Mouse (Mus musculus): ENCODE measurements around the gene Nyap2.

Nyap2 gene

GRCm38 (mm10) chr1:81076831-81077664 is at the start of gene Nyap2:
Nyap2 (plus strand) TSS chr1:81076950.
- no peak for DNase-seq (ENCODE audit: low spot score)

- DNase-seq (ENCODE audit: low spot score) = no peak
Measured at GRCm38 (mm10) chr1:81042907-81043868, 33.6 kb upstream of the Nyap2 start.

DNA sequence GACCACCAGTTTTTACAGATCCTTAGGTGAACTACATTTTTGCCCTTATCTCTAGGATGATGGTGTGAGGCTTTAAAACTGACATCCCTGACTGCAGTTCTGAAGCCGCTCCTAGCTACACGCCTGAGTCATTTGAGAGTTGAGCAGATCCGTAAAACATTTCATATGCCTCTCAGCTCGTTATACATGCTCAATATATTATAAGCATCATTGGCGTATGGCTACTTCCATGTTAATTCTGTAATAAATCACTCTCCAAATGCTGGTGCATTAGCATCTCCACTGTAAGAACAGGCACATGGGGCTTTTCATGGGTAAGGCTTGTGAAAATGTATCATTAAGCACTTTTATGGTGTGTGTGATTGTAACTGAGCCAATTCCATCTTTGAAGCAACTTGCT is 18.4 kb upstream of the Nyap2 start:
- DNase-seq (ENCODE audit: low spot score) = no peak

- no peak for DNase-seq (ENCODE audit: low spot score)
Measured at GRCm38 (mm10) chr1:81058835-81059234, 17.9 kb upstream of the Nyap2 start.

DNA sequence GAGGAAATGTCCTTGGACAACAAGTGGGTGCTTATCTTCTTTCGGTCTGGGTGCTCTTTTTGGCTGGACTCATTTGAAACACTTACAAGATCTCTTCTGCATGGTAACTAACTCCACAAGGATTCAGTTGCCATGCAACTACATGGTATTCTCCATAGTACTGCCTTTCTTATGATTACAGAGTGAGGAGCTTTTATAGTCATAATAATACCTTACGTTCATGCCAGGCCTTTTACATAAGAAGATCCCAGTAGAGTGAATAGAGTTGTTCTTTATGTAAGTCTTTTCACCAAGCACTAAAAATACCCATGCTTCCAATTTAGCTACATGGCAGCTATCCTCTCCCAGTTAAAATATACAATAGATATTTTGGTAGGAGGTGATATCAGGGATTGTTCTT is 13.9 kb upstream of the Nyap2 start:
- DNase-seq (ENCODE audit: low spot score) = no peak

- DNase-seq (ENCODE audit: low spot score) = no peak
Measured at GRCm38 (mm10) chr1:81076259-81076658, 491 bp upstream of the Nyap2 start.

DNA sequence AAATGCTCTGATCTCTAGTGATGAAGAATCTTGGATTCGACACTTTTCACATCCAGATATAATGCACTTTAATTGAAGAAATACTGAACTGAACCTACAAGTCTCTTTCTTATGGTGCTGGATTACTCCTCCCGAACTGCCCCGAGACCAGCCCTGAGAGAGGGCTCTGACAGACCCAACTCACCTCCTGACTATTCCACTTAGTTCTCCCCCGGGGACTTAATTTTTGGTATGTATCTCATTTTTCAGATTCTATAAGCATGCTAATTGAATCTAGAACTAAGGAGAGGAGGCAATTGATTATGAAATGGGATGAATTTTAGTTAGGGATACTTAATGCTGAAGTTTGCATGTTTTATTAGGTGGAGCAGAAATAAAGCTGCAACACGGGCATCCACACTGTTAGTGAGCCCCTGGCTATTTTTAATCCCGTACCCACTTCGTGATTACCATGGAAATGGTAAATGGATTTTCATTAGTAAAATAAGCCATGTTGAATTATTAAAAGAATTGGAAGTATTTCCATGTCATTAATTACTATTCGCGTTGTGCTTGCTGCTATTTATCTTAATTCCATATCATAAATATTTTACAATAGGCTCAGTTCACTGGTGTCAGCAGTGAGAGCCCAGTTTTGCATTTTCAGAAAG is 1.0 kb downstream of the Nyap2 start:
- DNase-seq (ENCODE audit: low spot score) = no peak

GRCm38 (mm10) chr1:81087485-81087884 is 10.7 kb downstream of the Nyap2 start:
- DNase-seq (ENCODE audit: low spot score) = no peak

GRCm38 (mm10) chr1:81090400-81090799 is 13.7 kb downstream of the Nyap2 start:
- no peak for DNase-seq (ENCODE audit: low spot score)

GRCm38 (mm10) chr1:81090979-81091378 is 14.2 kb downstream of the Nyap2 start:
- DNase-seq (ENCODE audit: low spot score) = no peak

- no peak for DNase-seq (ENCODE audit: low spot score)
Measured at GRCm38 (mm10) chr1:81092056-81092455, 15.3 kb downstream of the Nyap2 start.

DNA sequence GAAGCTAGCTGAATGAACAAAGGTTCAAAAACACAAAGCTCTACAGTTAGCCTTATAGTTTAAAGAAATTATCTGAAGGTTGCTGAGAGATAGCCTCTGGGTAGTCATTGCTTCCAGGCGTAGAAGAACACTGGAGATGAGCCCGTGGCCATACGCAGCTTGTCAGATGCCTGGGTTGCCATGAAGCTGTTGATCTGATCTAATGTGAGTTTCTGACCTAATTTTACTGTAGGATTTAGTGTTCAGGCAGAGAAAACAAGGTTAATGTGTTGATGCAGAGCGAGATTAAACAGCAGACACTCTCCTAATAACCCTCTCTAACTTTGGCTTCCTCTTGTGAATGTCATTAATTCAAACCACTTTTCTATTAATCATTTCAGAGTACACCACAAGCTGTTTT is 16.1 kb downstream of the Nyap2 start:
- no peak for DNase-seq (ENCODE audit: low spot score)

DNA sequence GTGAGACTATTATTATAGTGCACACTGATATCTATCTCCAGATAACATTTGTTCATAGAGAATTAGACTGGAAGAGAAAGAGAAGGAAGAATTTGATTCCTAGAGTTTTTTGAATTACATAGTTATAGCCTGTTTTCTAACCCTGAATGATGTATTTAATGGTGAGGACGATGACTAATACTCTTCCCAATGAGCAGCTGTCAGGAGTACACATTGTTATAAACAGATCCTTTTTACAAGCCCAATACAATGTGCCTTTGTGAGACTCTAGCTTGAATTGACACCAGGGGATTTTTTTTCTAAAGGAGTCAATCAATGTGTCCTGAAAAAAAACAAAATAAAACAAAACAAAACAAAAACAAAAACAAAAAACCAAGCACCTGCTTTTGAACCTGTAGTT is 22.2 kb downstream of the Nyap2 start:
- DNase-seq (ENCODE audit: low spot score) = no peak

DNA sequence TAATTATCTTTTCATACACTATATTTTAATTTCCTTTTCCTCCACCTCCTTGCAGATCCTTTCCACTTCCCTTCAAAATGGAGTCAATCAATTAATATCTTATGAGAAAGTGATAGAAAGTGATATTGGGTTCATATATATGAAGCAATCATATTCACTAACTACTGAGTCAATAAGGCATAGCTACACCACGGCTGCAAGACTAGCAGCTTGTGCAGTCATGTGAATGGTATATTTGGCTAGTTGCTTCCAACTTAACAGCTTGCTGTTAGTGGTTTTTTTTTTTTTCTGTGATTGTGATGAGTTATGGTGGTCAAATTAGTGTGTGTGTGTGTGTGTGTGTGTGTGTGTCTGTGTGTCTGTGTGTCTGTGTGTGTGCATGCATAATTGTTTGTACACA is 25.0 kb downstream of the Nyap2 start:
- DNase-seq (ENCODE audit: low spot score) = no peak

GRCm38 (mm10) chr1:81119732-81120131 is 43.0 kb downstream of the Nyap2 start:
- DNase-seq (ENCODE audit: low spot score) = no peak

DNA sequence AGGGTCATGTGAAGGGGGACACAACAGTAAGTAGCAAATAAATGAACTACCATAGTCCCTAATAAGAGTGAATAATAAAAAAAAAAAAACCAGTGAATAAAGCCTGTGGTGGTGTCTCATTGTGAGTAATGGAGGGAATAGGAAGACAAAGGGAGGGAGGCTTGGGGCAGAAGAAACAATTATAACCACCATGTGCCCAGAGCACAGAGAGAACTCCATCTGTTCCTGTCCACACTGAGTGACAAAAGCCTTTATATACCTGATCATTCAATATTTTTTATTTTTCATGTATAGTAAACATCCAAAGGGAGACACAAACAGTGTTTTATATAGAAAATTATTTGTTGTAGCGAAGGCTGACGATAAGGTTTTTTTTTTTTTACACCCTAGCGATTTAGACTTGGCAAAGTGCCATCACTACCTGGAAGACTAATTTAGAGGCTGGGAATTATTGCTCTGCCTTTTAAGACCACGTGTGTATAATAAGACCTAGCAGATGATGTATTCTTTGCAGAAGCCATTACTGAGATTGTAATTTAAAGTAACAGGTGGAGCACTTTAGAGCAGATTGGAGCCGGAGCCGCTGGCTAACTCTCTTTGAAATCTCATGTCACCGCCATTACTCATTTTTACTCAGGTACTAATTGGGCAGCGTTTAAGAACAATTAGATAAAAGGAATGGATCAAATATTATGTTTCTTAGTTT is 55.4 kb downstream of the Nyap2 start:
- DNase-seq (ENCODE audit: low spot score) = no peak

- no peak for DNase-seq (ENCODE audit: low spot score)
Measured at GRCm38 (mm10) chr1:81143855-81144254, 67.1 kb downstream of the Nyap2 start.

DNA sequence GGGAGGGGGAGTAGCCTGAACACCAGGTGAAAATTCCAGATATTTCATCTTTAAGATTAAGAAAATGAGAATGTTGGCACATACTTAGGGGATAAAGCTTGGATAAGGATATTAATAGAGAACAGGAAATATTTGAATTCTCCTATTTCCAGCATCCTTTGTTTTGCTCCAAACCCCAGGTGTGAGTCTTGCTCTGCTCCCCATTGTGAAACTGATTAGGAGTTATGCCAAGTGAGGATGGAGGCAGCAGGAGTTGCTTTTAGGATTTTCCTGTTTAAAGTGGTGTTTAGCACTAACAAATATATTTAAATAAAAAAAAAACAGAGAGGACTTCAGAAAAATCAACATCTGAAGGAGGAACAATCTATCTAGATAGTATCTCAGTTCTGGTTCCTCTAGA is 68.8 kb downstream of the Nyap2 start:
- no peak for DNase-seq (ENCODE audit: low spot score)

GRCm38 (mm10) chr1:81169245-81169644 is 92.5 kb downstream of the Nyap2 start:
- DNase-seq (ENCODE audit: low spot score) = no peak

- DNase-seq (ENCODE audit: low spot score) = no peak
Measured at GRCm38 (mm10) chr1:81172703-81173102, 96.0 kb downstream of the Nyap2 start.

DNA sequence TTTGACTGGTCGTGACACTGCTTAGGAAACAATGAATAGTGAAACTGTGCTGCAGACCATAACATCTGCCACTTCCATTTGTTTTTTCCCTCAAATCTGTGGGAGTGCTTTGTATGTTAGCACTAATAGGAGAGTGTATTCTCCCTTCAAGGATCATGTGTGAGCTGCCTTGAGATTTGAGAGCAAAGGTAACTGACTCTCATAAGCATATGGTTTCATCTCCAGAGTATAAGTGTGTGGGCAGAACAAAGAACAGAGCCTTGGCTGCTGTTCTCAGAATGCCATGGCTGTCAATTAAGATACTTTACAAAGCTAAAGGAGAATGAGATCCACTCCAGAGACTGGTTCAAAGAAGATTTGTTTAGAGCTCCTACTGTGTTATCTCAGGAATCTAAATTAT is 96.6 kb downstream of the Nyap2 start:
- DNase-seq (ENCODE audit: low spot score) = no peak

DNA sequence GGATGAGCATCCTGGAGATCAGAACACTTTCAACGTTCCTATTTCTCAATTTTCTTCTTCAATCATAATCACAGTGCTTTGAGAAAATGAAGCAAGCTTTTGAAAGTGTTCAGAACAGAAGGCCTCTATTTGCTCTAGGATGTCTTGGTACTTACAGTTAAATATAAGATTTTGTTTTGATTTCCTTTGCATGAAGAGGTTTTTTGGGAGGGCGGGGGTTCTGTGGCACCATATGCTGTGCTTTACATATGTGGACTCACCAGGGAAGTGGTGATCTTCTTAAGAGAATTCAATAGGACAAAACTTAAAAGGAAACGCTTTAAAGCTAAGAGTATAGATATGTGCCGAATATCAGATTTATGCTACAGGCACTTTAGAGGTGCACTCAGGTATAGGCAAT is 103.0 kb downstream of the Nyap2 start:
- no peak for DNase-seq (ENCODE audit: low spot score)

All from adipocyte (in vitro differentiated cells).